Mouse (Mus musculus): ENCODE measurements around the gene Slc35d2. TPM values are rescaled to one million over a fixed set of nuclear protein-coding genes. Genes with fewer than 3 reads are reported as not detected.
"Not testable (repeated sequence)": the region's sequence is repeated elsewhere in the genome, so short reads cannot be mapped to it uniquely, and the experiment has no call there.

Gene Slc35d2
- polyA plus RNA-seq, 1 experiment from 2014 or later: 4.7 TPM

- Histone ChIP-seq H3K4me3 (no peak overlapping the region), H3K27ac (peak overlapping the region; percentile 5; the same call in 1 of the 2 replicates), H3K4me1 (peaks cover 6% of the 10 kb centered on the region), H3K4me2 (no peak overlapping the region), H3K27me3 (no peaks in the 10 kb centered on the region), H3K36me3 (no peaks in the 10 kb centered on the region), H3K9ac (no peak overlapping the region), H3K9me3 (no peaks in the 10 kb centered on the region)
- ATAC-seq (ENCODE audit: borderline replicate concordance, extremely low read depth, low FRiP score, low TSS enrichment): no peak
- 51% methylated on average over 7 of the region's 7 CpGs for WGBS
These were observed 41.1 kb downstream of the Slc35d2 start for GRCm38 (mm10) chr13:64088057-64088456.

- Histone ChIP-seq H3K4me3 (no peak overlapping the region), H3K9ac (no peak overlapping the region), H3K36me3 (no peaks in the 10 kb centered on the region), H3K9me3 (no peaks in the 10 kb centered on the region), H3K27me3 (no peaks in the 10 kb centered on the region), H3K4me1 (peaks cover 10% of the 10 kb centered on the region), H3K27ac (no peak overlapping the region), H3K4me2 (no peak overlapping the region)
- 87% methylated on average over 5 of the region's 5 CpGs for WGBS
- no peak for ATAC-seq (ENCODE audit: borderline replicate concordance, extremely low read depth, low FRiP score, low TSS enrichment)
These were observed 43.1 kb downstream of the Slc35d2 start for GRCm38 (mm10) chr13:64086036-64086435.

GRCm38 (mm10) chr13:64083331-64083730 lies 45.8 kb downstream of the Slc35d2 start:
- peak overlapping the region; percentile 93; the same call in 1 of the 2 replicates for H3K27ac ChIP-seq
- peaks cover 11% of the 10 kb centered on the region for H3K4me1 ChIP-seq
- no peaks in the 10 kb centered on the region for H3K27me3 ChIP-seq
- no peak overlapping the region for H3K4me3 ChIP-seq
- no peak for ATAC-seq (ENCODE audit: borderline replicate concordance, extremely low read depth, low FRiP score, low TSS enrichment)
- H3K4me2 ChIP-seq: no peak overlapping the region
- H3K9me3 ChIP-seq: no peaks in the 10 kb centered on the region
- no peak overlapping the region for H3K9ac ChIP-seq
- H3K36me3 ChIP-seq: no peaks in the 10 kb centered on the region
- WGBS: 72% methylated on average over 3 of the region's 3 CpGs

- no peak overlapping the region for H3K4me2 ChIP-seq
- H3K9ac ChIP-seq: 0 out of 2 replicates have a peak overlapping the region, but pooled peaks have one; percentile 10
- H3K4me3 ChIP-seq: no peak overlapping the region
- H3K27ac ChIP-seq: peak overlapping the region; percentile 93
- no peak for ATAC-seq (ENCODE audit: borderline replicate concordance, extremely low read depth, low FRiP score, low TSS enrichment)
- H3K36me3 ChIP-seq: no peaks in the 10 kb centered on the region
- H3K4me1 ChIP-seq: peaks cover 11% of the 10 kb centered on the region; the same call in 1 of the 2 replicates
- H3K27me3 ChIP-seq: no peaks in the 10 kb centered on the region
- no peaks in the 10 kb centered on the region for H3K9me3 ChIP-seq
- whole genome bisulfite sequencing: 37% methylated on average over 16 of the region's 16 CpGs
These were observed 47.9 kb downstream of the Slc35d2 start for GRCm38 (mm10) chr13:64081012-64081919.

GRCm38 (mm10) chr13:64077591-64077990 lies 51.6 kb downstream of the Slc35d2 start:
- H3K4me3 ChIP-seq: no peak overlapping the region
- H3K4me2 ChIP-seq: no peak overlapping the region
- H3K9me3 ChIP-seq: no peaks in the 10 kb centered on the region
- no peak overlapping the region for H3K9ac ChIP-seq
- H3K27ac ChIP-seq: no peak overlapping the region
- peaks cover 11% of the 10 kb centered on the region; the same call in 1 of the 2 replicates for H3K4me1 ChIP-seq
- no peaks in the 10 kb centered on the region for H3K27me3 ChIP-seq
- ATAC-seq (ENCODE audit: borderline replicate concordance, extremely low read depth, low FRiP score, low TSS enrichment): no peak
- no peaks in the 10 kb centered on the region for H3K36me3 ChIP-seq
- 71% methylated on average over 5 of the region's 5 CpGs for WGBS

GRCm38 (mm10) chr13:64076074-64076473 lies 53.1 kb downstream of the Slc35d2 start:
- Histone ChIP-seq H3K9ac (no peak overlapping the region), H3K4me2 (no peak overlapping the region), H3K9me3 (no peaks in the 10 kb centered on the region), H3K27ac (no peak overlapping the region), H3K27me3 (no peaks in the 10 kb centered on the region), H3K4me3 (no peak overlapping the region), H3K4me1 (peaks cover 2% of the 10 kb centered on the region; the same call in 1 of the 2 replicates), H3K36me3 (no peaks in the 10 kb centered on the region)
- WGBS: 75% methylated on average over 4 of the region's 4 CpGs
- no peak for ATAC-seq (ENCODE audit: borderline replicate concordance, extremely low read depth, low FRiP score, low TSS enrichment)

GRCm38 (mm10) chr13:64066653-64067052 lies 62.5 kb downstream of the Slc35d2 start:
- Histone ChIP-seq H3K4me3 (no peak overlapping the region), H3K9ac (no peak overlapping the region), H3K4me2 (no peak overlapping the region), H3K4me1 (no peaks in the 10 kb centered on the region), H3K27me3 (no peaks in the 10 kb centered on the region), H3K27ac (no peak overlapping the region), H3K9me3 (no peaks in the 10 kb centered on the region), H3K36me3 (no peaks in the 10 kb centered on the region)
- no peak for ATAC-seq (ENCODE audit: borderline replicate concordance, extremely low read depth, low FRiP score, low TSS enrichment)
- WGBS: 15% methylated on average over 3 of the region's 3 CpGs

- H3K9ac ChIP-seq: no peak overlapping the region
- no peak for ATAC-seq (ENCODE audit: borderline replicate concordance, extremely low read depth, low FRiP score, low TSS enrichment)
- H3K9me3 ChIP-seq: no peaks in the 10 kb centered on the region
- no peak overlapping the region for H3K4me2 ChIP-seq
- no peaks in the 10 kb centered on the region for H3K4me1 ChIP-seq
- no peak overlapping the region for H3K4me3 ChIP-seq
- H3K36me3 ChIP-seq: no peaks in the 10 kb centered on the region
- H3K27ac ChIP-seq: no peak overlapping the region
- H3K27me3 ChIP-seq: no peaks in the 10 kb centered on the region
These were observed 64.9 kb downstream of the Slc35d2 start for GRCm38 (mm10) chr13:64064276-64064675.

- ATAC-seq (ENCODE audit: borderline replicate concordance, extremely low read depth, low FRiP score, low TSS enrichment): no peak
- no peaks in the 10 kb centered on the region for H3K27me3 ChIP-seq
- H3K4me1 ChIP-seq: no peaks in the 10 kb centered on the region; the same call in 1 of the 2 replicates
- H3K9ac ChIP-seq: no peak overlapping the region
- no peak overlapping the region for H3K4me2 ChIP-seq
- no peaks in the 10 kb centered on the region for H3K9me3 ChIP-seq
- 87% methylated on average over 5 of the region's 5 CpGs for WGBS
- H3K27ac ChIP-seq: no peak overlapping the region
- H3K36me3 ChIP-seq: no peaks in the 10 kb centered on the region
- no peak overlapping the region for H3K4me3 ChIP-seq
These were observed 68.1 kb downstream of the Slc35d2 start for GRCm38 (mm10) chr13:64060935-64061506.

GRCm38 (mm10) chr13:64053959-64054358 lies 75.2 kb downstream of the Slc35d2 start:
- no peak overlapping the region for H3K4me2 ChIP-seq
- no peak overlapping the region for H3K4me3 ChIP-seq
- no peaks in the 10 kb centered on the region for H3K36me3 ChIP-seq
- H3K9ac ChIP-seq: no peak overlapping the region
- H3K9me3 ChIP-seq: no peaks in the 10 kb centered on the region
- no peak for ATAC-seq (ENCODE audit: borderline replicate concordance, extremely low read depth, low FRiP score, low TSS enrichment)
- WGBS: 22% methylated on average over 1 of the region's 1 CpGs
- no peaks in the 10 kb centered on the region; the same call in 1 of the 2 replicates for H3K4me1 ChIP-seq
- no peaks in the 10 kb centered on the region for H3K27me3 ChIP-seq
- H3K27ac ChIP-seq: no peak overlapping the region; the same call in 1 of the 2 replicates

- not testable (repeated sequence) for H3K4me2 ChIP-seq; H3K36me3 ChIP-seq; H3K9ac ChIP-seq; H3K9me3 ChIP-seq; H3K4me1 ChIP-seq; H3K4me3 ChIP-seq; ATAC-seq (ENCODE audit: borderline replicate concordance, extremely low read depth, low FRiP score, low TSS enrichment); H3K27me3 ChIP-seq; H3K27ac ChIP-seq
- WGBS: 70% methylated on average over 2 of the region's 2 CpGs
These were observed 76.9 kb downstream of the Slc35d2 start for GRCm38 (mm10) chr13:64052281-64052680.

- no peak for ATAC-seq (ENCODE audit: borderline replicate concordance, extremely low read depth, low FRiP score, low TSS enrichment)
- no peak overlapping the region for H3K27ac ChIP-seq
- no peaks in the 10 kb centered on the region for H3K27me3 ChIP-seq
- no peak overlapping the region for H3K4me2 ChIP-seq
- no peaks in the 10 kb centered on the region for H3K9me3 ChIP-seq
- no peak overlapping the region for H3K4me3 ChIP-seq
- H3K9ac ChIP-seq: no peak overlapping the region
- no peaks in the 10 kb centered on the region for H3K4me1 ChIP-seq
- WGBS: 69% methylated on average over 4 of the region's 4 CpGs
- no peaks in the 10 kb centered on the region for H3K36me3 ChIP-seq
These were observed 78.3 kb downstream of the Slc35d2 start for GRCm38 (mm10) chr13:64050895-64051294.
